Mouse (Mus musculus) lung, adult 2 months (tissue): ENCODE measurements at regions not wholly inside any gene's neighbourhood (a gene's known extent, or its start where the extent isn't known, plus 50 kb on each side); places are given as distances from the start of the nearest gene placed in this dataset.

Source experiments
- CTCF ChIP-seq: fragments of 200-500 bp; IDR thresholded peaks from 2 replicates; pipeline ENCODE4 v1.5.1; 2011; ENCODE audit warnings: mild to moderate bottlenecking, low read length, control low read depth; ENCODE audit not compliant: insufficient read depth
- POLR2A ChIP-seq: fragments of 200-500 bp; IDR thresholded peaks from 2 replicates; pipeline ENCODE4 v1.6.1; 2011; ENCODE audit warnings: low read depth, mild to moderate bottlenecking, control low read depth, low read length, borderline replicate concordance; ENCODE audit errors: extremely low read depth

GRCm38 (mm10) chr8:127720593-127721290, 637.7 kb upstream of the Nrp1 start:
- TF ChIP-seq POLR2A (no peak), CTCF (no peak)
